Mouse (Mus musculus) kidney, adult 2 months (tissue): Measurements from ENCODE around the gene Abtb1.

Source experiments
- CTCF ChIP-seq: fragments of 200-500 bp; conservative IDR thresholded peaks from 2 replicates; pipeline ENCODE4 v1.5.1; 2011; ENCODE audit warnings: low read depth, mild to moderate bottlenecking, control low read depth, low read length, moderate library complexity, mixed read lengths; ENCODE audit not compliant: insufficient read depth, insufficient read length
- POLR2A ChIP-seq: fragments of 200-500 bp; IDR thresholded peaks from one replicate; pipeline ENCODE4 v1.6.1; 2011; ENCODE audit warnings: low read depth, low read length, control low read depth

DNA sequence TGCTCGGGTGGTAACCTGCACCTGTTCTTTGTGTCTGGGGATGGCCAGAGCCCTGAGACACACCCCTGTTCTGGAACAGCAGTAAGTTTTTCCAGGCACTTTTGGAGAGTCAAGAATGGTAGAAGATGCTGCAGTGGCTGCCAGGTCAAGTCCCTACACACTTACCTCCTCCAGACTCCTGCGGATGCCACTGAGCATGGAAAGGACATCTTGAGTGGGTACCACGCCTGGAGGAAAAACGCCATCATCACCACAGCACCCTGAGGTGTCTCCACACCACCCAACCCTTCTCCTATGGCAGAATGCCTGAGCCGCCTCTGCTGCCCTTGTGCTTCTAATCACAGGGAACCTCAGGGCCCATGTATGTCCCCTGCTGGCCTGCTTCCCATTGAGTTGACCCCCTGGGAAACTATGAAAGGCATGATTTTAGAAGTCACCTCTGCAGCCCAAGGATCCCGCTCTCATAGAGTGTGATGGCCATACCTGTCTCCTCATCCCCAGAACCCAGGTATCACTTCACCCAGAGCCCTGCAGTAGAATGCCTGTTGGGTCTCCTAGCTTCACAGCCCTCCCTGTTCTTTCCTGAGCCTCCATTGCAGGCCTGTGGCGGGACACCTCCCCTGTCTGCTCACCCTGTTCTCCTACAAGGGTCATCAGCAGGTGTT, 3.2 kb upstream of the Abtb1 start:
- no peak for TF ChIP-seq POLR2A
- TF ChIP-seq CTCF = no peak
